Mouse (Mus musculus): ENCODE results near the gene Ap2a2.

Ap2a2 gene

DNA sequence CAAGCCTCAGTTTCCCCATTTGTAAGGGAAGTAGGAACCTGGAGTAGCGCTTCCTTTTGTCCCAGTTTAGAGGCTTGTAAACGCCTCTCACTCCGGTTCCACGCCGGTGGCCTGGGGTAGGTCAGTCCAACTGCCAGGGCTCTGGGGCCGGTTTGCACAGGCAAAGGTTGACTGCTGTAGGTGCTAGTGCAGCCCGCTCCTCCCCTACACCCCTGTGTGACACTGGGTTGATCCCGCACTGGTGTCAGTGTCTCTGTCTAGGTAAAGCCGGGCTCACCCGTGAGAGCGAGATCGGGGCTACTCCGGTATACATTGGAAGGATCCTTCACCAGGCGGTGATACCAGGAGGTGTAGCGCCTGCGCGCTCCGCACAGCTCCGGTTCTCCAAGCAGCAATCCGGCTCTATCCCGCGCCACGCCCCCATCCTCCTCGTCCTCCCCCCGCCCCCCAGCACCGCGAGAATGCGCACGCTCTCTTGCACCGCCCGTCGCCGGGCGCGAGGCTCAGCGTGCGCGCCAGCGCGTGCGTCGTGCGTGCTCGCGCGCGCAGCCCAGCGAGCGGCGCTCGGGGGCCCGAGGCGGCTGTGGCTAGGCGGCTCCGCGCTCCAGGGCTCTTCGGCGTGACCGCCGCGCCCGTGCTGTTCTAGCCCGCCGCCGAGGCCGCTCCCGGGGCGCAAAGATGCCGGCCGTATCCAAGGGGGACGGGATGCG is at the start of gene Ap2a2:
Gene Ap2a2 (plus strand): TSS at position 492 of the 710 bp plus-strand sequence.
- peak; percentile 88 to 92 for DNase-seq

DNA sequence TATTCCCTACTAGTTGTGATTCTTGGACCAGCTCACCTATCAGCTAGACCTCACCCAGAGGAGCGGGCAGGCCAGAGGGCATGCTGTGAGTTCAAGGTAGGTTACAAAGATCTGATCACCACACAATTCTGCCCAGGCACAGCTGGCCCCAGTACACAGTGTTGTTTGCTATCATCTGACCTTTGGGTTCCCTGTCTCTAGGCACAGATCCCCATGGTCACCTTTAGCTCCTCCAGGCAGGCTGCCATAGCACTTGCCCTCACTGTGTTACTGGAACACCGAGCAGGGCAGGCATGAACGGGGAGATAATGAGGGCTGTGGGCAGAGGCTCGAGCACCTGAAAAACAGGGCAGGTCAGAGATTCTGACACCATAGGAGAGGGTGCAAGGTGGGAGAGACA is 44.3 kb upstream of the Ap2a2 start:
- DNase-seq: no peak

DNA sequence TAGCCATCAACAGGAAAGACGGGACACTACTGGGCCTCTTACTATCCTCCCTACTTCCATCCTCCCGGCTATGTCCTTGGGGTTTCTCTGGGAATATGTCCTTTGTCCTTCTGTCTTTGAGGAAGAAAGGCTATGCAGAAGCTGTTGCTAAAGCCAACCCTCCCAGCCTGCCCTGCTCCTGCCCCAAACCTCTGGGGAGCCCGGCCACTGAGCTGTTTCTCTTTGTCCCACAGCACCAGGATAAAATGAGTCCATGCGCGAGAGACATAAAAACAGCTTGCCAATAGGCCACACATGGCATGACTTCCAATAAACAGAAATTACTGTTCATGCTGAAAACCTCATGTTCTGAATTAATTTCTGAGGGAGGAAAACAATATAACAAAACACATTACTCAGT is 43.7 kb upstream of the Ap2a2 start:
- no peak for DNase-seq

DNA sequence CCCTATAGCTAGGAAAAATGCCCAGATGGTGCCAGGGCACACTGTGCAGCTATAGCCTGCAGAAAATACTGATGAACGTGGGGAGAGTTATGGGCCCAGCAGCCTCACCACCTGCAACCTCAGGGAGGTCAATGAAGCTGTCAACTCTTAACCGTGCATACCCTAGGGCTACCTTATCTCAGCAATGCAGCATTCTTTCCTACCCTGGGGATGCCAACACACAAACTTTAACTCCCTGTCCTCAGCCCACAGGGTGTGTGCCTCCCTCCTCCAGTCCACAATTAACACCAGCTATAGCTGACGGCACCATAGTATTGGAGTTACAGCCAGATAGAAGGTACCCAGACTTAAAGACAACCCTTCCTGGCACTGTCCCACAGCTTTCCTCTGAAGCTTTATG is 43.0 kb upstream of the Ap2a2 start:
- no peak for DNase-seq

DNA sequence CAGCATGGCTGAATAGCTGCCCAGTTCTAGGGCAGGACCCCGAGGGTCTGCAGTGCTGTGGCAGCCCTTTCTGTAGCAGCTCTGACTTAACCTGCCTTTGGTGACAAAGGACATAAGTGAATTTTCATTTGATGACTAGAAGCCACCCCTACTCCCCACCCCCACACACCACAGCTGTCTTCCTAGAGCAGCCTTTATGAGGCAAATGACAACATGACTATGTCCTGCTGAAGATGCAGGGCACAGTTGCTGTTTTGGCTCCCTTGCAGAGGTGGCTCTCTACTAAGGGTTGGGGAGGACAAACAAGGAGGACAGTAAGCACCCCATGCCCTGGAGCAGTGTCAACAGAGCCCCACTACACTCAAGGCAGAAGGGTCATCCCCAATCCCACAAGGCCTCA is 42.2 kb upstream of the Ap2a2 start:
- DNase-seq: no peak

DNA sequence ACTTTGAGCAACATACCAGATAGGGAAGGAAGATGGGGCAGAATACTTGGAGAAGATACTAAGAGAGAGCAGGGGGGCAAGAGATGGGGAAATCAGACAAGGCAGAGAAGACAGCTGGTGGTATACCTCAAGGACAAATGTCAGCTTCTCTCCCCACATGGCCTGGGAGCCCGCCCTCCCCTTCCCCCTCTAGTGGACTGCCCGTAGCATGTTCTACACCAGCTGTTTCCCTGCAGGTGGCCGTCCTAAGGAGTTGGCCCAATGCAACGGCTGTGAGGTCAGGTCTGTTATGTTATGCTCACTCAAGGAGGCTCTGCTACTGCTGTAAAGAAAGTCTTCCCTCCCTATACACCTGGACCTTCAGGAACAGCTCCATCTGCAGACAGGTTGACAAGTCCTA is 39.0 kb upstream of the Ap2a2 start:
- no peak for DNase-seq

DNA sequence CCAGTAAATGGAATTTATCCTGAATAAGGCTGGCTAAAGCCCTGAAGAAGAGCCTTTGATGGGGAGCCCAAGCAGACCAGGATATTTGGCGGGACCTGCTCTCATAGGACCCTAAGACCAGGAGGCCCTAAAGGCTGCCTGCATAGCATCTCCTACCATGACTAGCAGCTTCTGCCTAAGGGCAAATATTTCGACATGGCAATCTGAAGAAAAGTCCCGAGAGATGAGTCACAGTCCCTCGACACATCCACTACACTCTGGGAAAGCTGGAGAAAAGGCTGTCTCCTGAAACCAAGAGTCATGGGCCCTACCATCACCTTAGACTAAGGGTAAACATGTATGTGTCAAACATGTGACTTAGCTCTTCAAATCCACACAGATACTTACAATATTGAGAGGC is 37.7 kb upstream of the Ap2a2 start:
- DNase-seq: no peak

DNA sequence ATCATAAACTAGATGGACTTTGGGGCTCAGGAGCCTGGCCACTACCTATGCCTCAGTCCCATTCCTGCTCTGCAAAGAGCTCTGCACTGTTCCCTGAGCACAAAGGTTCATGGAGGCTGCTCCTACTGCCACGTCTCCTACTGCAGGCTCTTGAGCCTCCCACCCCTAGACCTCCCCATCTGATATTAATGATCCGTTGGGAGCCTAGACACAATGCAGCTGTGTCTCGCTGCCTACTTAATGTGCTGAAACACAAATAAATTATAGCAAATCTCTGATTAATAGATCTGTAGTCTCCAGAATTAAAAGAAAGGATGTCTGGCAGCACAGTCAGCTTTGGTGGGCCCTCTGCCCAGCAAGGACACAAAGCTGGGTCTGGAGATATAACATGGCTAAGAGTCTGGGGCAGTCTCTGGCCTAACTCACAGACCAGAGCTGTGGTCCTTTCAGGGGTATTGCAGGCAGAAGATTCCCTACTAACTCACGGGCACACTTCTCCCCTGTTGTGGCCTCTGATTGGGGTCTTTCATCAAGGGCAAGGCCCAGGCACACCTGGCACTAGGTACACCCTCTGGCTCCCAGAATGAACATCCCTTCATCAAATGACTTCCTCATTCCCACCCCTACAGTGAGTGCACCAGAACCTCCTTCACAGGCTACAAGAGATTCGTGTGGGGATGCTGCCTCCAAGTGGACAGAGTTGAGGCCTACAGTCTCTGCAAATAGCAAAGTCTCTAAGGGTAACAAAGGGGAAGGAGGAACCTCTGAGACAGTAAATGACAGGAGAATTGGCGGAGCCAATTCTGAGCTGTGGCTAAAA is 37.0 kb upstream of the Ap2a2 start:
- DNase-seq: peak; percentile 87 to 90

DNA sequence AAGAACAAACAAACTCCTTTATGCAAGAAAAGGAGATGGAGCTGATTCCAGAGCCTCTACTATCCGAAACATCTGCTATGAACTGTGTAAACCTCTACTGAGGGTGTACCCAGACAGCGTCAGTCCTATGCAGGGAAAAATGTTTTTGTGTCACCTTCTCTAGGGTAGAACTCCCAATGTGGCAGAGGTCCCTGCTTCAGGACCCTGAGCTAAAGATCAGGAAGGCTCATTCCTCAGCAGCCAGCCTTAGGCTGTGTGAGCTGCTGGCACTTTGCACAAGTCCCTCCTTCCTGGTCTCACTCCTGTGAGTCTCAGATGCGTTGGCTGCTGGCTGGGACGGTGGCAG is 36.4 kb upstream of the Ap2a2 start:
- no peak for DNase-seq

DNA sequence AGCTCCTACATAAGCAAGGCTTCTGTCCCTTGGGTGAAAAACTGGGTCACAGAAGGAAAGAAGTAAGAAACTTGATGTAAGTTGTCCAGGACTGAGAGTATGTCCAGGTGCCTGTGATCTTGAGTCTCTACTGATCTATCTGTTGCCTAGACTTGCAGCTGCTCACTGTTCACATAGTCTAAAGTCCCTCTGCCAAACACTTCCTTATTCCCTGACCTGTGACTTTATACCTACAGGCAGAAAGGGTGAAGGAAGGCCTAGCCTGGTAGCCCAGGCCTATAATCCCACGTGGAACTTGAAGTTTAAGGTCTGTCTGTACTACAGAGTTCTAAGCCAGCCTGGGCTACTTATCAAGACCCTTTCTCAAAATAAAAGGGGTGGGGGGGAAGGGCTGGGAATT is 26.4 kb upstream of the Ap2a2 start:
- DNase-seq: no peak

DNA sequence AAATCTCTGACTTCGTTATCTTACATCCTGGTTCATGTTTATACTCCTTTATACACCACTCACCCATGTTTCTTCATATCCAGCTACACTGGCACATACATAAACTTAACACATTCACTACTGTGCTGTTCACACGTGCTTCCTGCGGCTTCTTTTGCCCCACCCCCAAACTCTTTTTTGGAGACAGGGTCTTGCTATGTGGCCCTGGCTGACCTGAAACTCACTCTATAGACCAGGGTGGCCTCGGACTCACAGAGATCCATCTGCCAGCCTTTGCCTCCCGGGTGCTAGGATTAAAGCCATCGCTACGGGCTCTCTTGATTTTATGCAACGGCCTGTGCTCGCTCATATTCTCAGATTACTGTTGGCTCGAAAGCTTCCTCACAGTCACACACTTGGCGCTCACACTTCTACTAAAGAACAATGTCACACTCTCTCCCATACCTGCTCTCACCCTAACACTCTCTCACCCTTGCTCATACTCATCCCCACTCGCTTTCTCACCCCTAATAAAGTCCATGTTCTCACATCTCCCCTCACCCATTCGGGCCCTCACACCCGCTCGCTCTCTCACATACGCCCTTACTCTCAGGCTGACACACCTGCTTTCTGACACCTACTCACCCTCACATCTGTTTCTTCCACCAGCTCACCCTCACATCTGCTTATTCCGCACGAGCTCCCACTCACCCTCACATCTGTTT is 23.0 kb upstream of the Ap2a2 start:
- DNase-seq: no peak

DNA sequence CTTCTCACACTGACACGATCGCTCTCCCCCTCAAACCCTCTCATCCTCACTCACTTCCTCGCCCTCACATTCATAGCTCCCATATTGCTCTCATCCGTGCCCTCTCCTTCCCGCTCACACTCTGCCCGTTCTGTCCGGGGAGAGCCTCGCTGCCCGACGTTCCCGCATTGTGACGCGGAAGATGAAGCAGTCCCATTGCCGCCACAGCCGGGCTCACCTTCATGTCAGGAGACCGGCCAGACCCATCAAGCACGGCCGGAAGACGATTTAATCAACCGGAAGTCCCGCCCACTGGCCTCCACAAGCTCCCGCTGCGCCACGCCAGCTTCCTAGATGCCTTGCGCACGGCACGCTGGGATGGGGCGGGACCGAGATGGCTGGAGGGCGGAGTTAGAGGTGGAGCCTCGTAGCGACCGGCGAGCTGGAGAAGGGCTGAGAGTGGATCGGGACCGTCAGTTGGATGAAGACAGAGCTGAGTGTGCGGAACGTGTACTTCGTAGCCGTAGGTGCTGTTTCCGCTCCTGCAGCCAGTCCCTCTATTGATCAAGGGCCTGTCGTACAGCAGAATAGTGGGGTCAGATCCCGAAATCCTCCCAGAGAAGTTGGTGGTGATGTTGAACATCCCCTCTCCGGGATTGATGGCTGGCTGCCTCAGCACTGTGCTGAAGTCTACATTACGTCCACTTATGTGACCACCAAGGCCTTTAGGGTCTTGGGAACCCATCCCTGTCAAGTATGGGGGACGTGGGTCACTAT is 22.2 kb upstream of the Ap2a2 start, which contains the start of gene Chid1:
Gene Chid1 (minus strand): TSS at position 302 of the 756 bp plus-strand sequence.
- peak; percentile 99 for DNase-seq

DNA sequence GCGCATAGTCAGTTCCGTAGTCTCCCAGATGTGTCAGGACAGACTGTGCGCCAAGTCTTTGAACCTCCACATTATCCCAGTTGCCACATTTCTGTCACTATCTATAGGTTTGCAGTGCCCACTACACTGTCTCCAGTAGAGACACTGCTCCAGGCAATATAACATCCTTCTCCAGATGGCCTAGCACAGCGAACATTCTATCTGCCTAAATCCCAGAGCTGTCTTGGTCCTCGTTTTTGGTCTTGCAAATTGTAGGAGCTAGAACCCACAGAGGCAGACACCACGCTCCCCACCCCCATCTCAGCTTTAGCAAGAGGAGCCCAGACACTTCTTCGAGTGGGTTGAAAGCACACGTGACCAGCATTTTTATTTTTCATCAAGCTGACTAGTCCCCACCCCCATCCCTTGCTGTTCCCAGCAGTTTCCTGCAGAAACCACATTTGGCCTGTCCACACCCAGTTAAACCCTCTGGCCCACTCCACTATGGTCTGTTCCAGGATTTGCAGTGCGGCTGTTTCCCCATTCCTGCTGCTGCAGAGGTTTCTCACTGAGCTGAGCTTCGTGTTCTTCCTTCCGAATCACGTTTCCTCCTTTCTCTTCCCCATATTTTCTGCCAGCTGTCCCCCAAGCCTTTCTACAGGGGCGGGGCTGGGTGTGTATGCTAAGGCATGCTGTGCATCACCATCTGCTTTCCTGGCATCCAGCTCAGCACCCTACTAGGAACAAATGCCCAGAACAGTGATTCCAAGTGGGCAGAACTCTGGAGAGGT is 21.5 kb upstream of the Ap2a2 start:
- peak; percentile 26 to 40 for DNase-seq

DNA sequence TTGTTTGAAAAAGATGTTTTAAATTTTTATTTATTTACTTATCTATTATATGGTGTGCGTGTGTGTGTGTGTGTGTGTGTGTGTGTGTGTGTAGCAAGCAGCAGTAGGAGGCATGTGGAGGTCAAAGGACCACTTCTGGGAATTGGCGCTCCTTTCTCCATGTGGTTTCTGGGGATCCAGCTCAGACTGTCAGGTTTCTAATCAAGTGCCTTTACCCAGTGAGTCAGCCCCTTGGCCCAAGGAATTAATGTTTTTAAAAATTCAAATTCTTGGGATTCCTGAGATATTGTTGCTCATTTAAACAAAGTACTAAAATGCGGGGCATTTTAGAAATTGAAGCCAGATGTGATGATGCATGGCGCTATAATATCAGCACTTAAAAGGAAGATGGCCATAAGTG is 20.3 kb upstream of the Ap2a2 start:
- no peak for DNase-seq

DNA sequence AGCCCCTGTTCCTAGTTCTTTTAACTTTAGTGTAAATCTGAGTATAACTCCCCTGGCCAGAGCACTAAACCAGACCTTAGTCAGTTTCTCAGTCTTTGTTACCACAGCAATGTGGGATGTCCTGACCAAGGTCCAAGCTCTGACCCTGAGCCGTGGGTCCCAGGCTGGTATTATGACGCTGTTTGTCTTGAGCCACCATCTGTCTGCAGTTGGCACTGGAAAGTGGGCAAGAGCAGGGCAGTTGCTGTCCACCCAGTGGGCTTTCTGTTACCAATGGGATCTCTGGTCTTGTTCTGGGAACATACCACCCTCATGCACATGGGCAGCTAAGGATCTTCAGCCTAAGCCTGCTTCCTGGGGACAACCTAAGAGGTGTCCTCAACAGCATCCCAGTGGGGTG is 19.4 kb upstream of the Ap2a2 start:
- DNase-seq: no peak

DNA sequence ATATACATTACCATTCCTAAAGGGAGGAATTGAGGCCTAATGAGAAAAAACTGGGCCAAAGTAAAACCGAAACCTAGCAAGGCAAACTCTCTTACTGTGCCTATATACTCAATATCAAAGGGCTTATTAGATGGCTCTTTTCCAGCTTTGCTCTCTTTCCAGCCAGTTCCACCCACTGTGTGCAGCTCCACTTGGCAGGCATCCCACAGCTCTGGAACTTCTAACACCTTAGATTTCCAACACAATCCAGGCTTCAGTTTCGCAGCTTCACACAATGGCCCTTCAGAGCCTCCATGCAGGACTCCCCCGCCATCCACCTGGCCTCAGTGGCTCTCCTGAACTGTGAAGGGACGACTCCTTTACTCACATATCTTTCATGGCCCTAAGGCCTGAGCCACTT is 17.3 kb upstream of the Ap2a2 start:
- DNase-seq: no peak

DNA sequence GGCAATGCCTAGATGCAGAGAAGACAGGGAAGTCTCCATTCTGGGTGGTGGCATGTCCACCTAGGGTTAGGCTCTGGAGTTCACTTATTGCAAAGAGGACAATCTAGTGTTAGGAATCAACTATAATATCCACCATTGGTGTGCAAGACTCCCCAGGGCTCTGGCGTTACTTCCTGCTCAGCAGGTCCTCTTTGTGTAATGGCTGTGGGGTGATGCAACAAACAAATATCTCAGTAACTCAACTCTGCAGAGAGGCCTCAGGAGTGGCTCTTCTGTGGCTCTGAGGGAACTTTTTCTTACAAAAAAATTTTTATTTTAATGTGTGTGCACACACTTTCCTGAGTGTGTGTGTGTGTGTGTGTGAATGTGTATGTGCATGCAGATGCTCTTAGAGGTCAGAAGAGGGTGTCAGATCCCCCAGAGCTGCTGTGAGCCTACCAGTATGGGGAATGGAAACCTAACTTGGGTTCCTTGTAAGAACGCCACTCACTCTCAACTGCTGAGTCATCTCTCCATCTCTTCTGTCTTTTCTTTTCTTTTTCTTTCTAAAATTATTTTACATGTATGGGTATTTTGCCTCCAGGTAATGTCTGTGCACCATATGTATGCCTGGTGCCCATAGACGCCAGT is 12.4 kb upstream of the Ap2a2 start:
- DNase-seq: no peak

DNA sequence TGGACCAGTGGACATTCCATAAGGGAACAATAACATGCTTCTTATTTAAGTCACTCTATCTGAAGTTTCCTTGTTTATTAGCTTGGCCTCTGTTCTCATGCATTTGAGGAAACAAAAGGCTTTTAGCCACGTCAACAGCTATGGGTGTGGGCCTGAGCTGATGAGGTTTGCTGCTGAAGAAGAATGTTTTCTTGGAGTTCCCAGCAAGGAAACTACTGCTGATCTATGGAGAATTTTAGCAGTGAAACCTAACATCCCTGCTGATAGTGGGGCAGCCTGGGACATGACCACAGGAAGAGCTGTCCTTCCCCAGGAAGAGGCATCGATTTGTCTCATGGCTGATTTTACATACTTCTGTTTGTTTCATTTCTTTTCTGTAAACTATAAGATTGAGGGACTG is 11.5 kb upstream of the Ap2a2 start:
- DNase-seq: no peak

DNA sequence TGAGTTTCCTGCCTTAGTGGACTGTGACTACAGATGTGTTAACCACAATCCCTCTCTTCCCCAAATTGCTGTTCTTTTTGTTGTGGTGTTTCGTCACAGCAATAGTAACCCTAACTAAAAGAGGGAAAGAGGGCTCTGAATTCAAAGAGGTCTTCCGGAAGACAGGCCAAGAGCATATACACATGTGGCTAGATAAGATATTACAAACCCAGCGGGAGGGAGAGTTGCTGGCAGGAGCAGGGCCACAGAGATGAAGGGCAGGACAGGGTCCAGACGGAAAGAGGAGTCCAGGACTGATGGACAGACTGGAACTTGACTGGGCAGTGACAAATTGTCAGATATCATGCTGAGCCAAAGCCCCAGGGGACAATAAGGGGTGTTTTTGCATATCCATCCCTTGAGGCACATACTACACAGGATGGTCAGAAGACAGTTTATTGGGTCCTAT is 3.6 kb upstream of the Ap2a2 start:
- DNase-seq: no peak

DNA sequence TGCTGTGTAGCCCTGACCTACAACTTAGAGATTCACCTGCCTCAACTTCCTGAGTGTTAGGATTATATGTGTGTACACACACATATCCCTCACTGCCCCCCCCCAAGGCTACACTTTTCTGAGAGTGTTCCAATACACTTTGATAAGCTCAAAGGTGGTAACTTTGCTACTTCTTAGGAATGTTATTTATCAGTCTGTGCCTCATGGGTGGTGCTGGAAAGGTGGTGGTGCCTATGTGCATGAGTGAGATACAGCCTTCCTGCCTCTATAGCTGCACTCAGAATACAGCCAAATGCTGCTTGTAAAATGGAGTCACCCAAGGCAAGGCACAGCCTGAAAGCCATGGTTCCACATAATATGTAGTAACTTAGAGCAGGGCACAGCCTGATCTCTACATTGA is 3.0 kb upstream of the Ap2a2 start:
- no peak for DNase-seq

DNA sequence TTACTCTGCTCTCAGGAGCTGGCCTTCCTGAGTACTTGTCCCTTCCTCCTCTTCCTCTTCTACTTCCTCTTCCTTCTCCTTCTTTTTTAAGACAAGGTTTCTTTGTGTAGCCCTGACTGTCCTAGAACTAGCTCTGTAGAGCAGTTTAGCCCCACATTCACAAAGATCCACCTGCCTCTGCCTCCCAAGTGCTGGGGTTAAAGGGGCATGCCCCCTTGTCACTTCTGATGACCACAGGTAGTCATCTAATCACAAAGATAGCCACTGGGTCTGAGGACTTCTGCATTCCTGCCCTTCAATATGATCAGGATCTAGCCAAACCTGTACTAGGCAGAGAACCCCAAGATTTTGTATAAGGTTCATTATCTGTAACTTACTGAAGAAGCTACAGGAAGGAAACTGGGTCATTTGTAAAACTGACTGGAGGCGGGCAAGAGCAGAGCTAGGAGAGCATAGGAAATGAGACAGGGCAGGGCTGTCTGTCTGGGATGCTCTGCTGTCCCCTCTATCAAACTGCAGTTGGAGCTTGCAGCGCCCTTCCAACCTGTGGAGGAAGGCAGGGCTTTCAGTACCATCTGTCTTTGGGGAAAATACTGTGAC is 2.1 kb upstream of the Ap2a2 start:
- DNase-seq: no peak

All from B cell, adult 2 months (primary cell).